In the genomic region with DNA sequence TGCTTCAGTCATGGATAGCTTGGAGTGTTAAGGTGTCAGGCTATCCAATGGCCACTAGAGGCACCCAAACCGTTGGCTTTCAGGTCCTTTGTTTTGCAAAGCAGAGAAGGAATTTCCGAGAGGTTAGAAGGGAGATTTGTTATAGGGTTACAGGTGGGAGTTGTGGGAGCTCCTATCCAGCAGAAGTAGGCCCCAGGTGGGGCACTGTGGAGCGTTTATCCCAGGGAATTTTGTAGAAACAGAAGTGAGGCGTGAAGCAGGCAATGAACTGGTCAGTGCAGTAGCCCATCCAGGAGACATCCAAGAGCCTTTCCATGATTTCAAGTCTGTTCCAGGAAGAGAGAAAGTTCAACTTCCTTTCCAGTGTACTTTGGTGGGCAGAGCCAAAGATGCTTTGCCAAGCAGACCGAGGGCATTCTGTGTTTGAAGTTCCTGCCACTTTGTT, we compare ENCODE assay signal across 2 mouse cellular contexts.
TF ChIP-seq lines count a peak whose summit lies in the region.

No protein-coding gene starts in this region.

TF ChIP-seq in C2C12, 6 proteins besides CTCF, POLR2A, EP300 and RAD21:
- TF ChIP-seq MYOG (IDR thresholded peaks at IDR 0.05; ENCODE audit: control insufficient read depth, extremely low read depth, insufficient read length) = no peak
- TF ChIP-seq MAX (IDR thresholded peaks at IDR 0.05) = no peak
- no peak for TF ChIP-seq CEBPB (IDR thresholded peaks at IDR 0.05; ENCODE audit: low read depth)
- no peak for TF ChIP-seq MYOD1 (IDR thresholded peaks at IDR 0.05; ENCODE audit: control insufficient read depth, insufficient read length, low read depth)
- TF ChIP-seq FOSL1 (IDR thresholded peaks at IDR 0.05; ENCODE audit: insufficient read depth, low read length, poor library complexity, severe bottlenecking) = no peak
- TF ChIP-seq USF1 (IDR thresholded peaks at IDR 0.05; ENCODE audit: low read depth) = no peak

TF ChIP-seq in MEL, 35 proteins besides CTCF, POLR2A, EP300 and RAD21:
- no peak for TF ChIP-seq MEF2A (IDR thresholded peaks at IDR 0.05; ENCODE audit: extremely low read depth, insufficient replicate concordance, low read depth, low read length, poor library complexity, severe bottlenecking)
- 0 out of 2 replicates have a peak, but pooled peaks have one; percentile 8 for TF ChIP-seq SMC3 (IDR thresholded peaks at IDR 0.05; ENCODE audit: low read depth, low read length)
- TF ChIP-seq E2F4 (IDR thresholded peaks at IDR 0.05; ENCODE audit: borderline replicate concordance, low read depth, low read length) = no peak
